Mouse (Mus musculus) kidney, postnatal 0 days (tissue): ENCODE data around the gene Kmt2d. TPM values are rescaled to one million over a fixed set of nuclear protein-coding genes. Genes with fewer than 3 reads are reported as not detected.

ENCODE experiments used
- ATAC-seq: fragments of 200-750 bp; cut with Nextera tagmentation; replicated peaks from 2 replicates; pipeline ENCODE4 v1.8.0; 2017; ENCODE audit warnings: low read depth, moderate number of reproducible peaks, moderate TSS enrichment, moderate library complexity; ENCODE audit not compliant: low FRiP score
- DNase-seq: peaks from one replicate; pipeline ENCODE4 v3.0.0-alpha.2; 2016; ENCODE audit warnings: low spot score
- H3K27ac ChIP-seq: fragments of 300-500 bp; sonication (generic); 2 replicates; pipeline ENCODE4 v1.5.1; 2014; ENCODE audit warnings: mild to moderate bottlenecking
- H3K27me3 ChIP-seq: fragments of 300-500 bp; sonication (generic); 2 replicates; pipeline ENCODE4 v1.6.1; 2014; ENCODE audit warnings: low read length, mixed read lengths; ENCODE audit not compliant: insufficient read depth
- H3K36me3 ChIP-seq: fragments of 300-500 bp; sonication (generic); 2 replicates; pipeline ENCODE4 v1.6.1; 2014; ENCODE audit warnings: low read length, mixed read lengths; ENCODE audit not compliant: insufficient read depth
- H3K4me1 ChIP-seq: fragments of 300-500 bp; sonication (generic); replicated peaks from 2 replicates; pipeline ENCODE4 v1.6.1; 2014; ENCODE audit warnings: antibody characterized with exemption, low read length, mixed read lengths; ENCODE audit not compliant: insufficient read depth
- H3K4me2 ChIP-seq: fragments of 300-500 bp; sonication (generic); 2 replicates; pipeline ENCODE4 v1.6.1; 2014; ENCODE audit warnings: mild to moderate bottlenecking, low read length, moderate library complexity, mixed read lengths
- H3K4me3 ChIP-seq: fragments of 300-500 bp; sonication (generic); replicated peaks from 2 replicates; pipeline ENCODE4 v1.5.1; 2014; ENCODE audit warnings: low read depth, low read length
- H3K9ac ChIP-seq: fragments of 300-500 bp; sonication (generic); 2 replicates; pipeline ENCODE4 v1.6.1; 2014; ENCODE audit warnings: low read depth, low read length
- H3K9me3 ChIP-seq: fragments of 300-500 bp; sonication (generic); replicated peaks from 2 replicates; pipeline ENCODE4 v1.6.1; 2016; ENCODE audit warnings: low read length, inconsistent platforms, mixed read lengths
- CTCF ChIP-seq: IDR thresholded peaks from 2 replicates; pipeline ENCODE4 v1.5.1; 2016; ENCODE audit warnings: antibody characterized with exemption, low read depth, mild to moderate bottlenecking, moderate library complexity
- whole genome bisulfite sequencing: fragments of 180-500 bp; shearing (Covaris S2); extraction: QIAGEN DNeasy Blood & Tissue Kit; methylation state at CpG from one replicate; pipeline ENCODE4 v1.1.7; 2014; 5-methylcytosine and 5-hydroxymethylcytosine counted together
- polyA plus RNA-seq: library from polyadenylated mRNA; unstranded; fragments of >200 nt; fragmentation: Nextera tagmentation; extraction: Ambion mirVana; gene quantifications from 2 replicates; pipeline ENCODE4 v1.2.1, GENCODE M21; 2015

Kmt2d gene
- polyA plus RNA-seq, 1 experiment from 2014 or later, result 6.4 TPM

DNA sequence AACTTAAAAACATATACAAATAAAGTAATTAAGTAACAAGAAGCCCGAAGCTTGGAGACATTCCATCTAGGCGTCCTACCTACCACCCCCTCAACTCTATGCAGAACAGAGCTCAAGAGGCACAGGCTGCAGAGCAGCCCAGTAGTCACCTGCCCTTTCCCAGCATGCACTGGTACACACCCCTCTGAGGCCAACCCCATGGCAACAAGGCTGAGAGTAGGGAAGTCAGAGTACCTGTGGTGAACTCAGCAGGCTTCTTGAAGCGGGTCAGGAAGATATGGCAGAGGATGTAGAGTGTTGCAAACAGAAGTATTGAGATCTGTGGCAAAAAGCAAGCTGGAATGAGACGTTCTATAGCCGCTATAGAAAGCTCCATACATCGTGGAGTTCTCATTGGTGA lies 43.9 kb upstream of the Kmt2d start:
- H3K27me3 ChIP-seq, result no peaks in the 10 kb centered on the region
- 91% methylated on average over 6 of the region's 6 CpGs for WGBS
- H3K4me3 ChIP-seq, result no peak overlapping the region
- ATAC-seq (no peak), DNase-seq (no peak)
- H3K4me2 ChIP-seq, result no peak overlapping the region
- H3K36me3 ChIP-seq, result peaks cover 33% of the 10 kb centered on the region
- H3K4me1 ChIP-seq, result peaks cover 8% of the 10 kb centered on the region; the same call in 1 of the 2 replicates
- no peak for TF ChIP-seq CTCF
- H3K9ac ChIP-seq, result no peak overlapping the region
- H3K9me3 ChIP-seq, result no peaks in the 10 kb centered on the region
- H3K27ac ChIP-seq, result no peak overlapping the region

DNA sequence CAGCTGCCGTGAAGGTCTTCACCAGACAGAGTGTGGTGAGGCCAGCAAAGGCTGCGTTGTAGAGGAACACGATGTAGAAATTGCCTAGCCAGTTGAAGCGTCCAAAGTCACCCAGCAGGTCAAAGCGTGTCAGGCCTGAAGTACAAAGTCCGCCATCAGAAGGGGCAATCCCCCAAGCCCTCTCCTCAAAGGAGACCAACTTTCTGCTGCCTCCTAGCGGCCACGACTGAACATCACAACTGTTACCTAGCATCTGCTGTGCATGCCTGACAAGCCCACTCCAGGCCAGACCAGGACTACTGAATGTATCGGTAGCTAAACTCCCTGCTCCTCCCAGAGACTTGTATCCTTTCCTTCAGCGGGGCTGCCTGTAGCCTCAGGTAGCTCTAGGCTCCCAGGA lies 33.7 kb upstream of the Kmt2d start:
- TF ChIP-seq CTCF, result peak; percentile 71
- Histone ChIP-seq H3K27ac (no peak overlapping the region), H3K4me2 (no peak overlapping the region), H3K9me3 (no peaks in the 10 kb centered on the region), H3K4me3 (no peak overlapping the region), H3K27me3 (no peaks in the 10 kb centered on the region), H3K9ac (no peak overlapping the region), H3K4me1 (no peaks in the 10 kb centered on the region), H3K36me3 (peaks cover 23% of the 10 kb centered on the region)
- 29% methylated on average over 10 of the region's 10 CpGs for WGBS
- 0 out of 2 replicates have a peak, but pooled peaks have one; percentile 27 for ATAC-seq
- DNase-seq, result peak; percentile 58

DNA sequence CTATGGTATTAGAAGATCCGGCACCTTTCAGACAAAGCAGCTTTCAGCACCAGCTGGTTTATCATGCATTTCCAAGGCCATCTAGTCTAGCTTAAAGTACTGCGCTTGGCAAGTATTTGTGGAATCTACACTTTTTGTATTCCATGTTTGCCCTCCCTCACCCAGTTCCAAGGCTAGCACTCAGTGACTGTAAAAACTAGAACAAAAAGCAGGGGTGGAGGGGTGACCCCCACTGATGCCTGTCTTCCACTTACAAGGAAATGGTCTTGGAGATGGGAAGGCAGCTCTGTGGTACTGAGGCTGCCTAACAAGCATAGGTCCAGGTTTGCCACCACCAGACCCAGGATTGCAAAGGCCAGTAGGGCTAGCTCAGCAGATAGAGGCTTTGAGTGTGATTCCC lies 31.6 kb upstream of the Kmt2d start:
- TF ChIP-seq CTCF, result no peak
- Histone ChIP-seq H3K27ac (no peak overlapping the region), H3K4me1 (peaks cover 10% of the 10 kb centered on the region), H3K4me3 (no peak overlapping the region), H3K9me3 (no peaks in the 10 kb centered on the region), H3K9ac (no peak overlapping the region), H3K36me3 (peaks cover 11% of the 10 kb centered on the region), H3K27me3 (peaks cover 14% of the 10 kb centered on the region; the same call in 1 of the 2 replicates), H3K4me2 (no peak overlapping the region)
- ATAC-seq (no peak), DNase-seq (no peak)
- 85% methylated on average over 2 of the region's 2 CpGs for WGBS

DNA sequence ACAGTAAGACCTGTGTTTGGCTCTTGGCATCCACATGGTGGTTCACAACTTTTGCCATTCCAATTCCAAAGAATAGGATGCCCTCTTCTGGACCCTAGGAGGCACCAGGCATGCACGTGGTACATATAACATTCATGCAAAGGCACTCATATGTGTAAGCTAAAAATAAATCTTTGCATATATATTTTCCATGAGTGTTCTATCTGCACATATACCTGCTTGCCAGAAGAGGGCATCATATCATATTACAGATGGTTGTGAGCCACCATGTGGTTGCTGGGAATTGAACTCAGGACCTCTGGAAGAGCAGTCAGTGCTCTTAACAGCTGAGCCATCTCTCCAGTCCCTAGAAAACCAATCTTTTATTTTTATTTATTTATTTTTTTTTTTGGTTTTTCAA lies 30.5 kb upstream of the Kmt2d start:
- Histone ChIP-seq H3K9me3 (no peaks in the 10 kb centered on the region), H3K9ac (no peak overlapping the region), H3K4me1 (peaks cover 10% of the 10 kb centered on the region), H3K4me3 (no peak overlapping the region), H3K4me2 (no peak overlapping the region), H3K27ac (no peak overlapping the region), H3K36me3 (peaks cover 11% of the 10 kb centered on the region), H3K27me3 (peaks cover 22% of the 10 kb centered on the region)
- WGBS, result 73% methylated on average over 1 of the region's 1 CpGs
- ATAC-seq, result no peak
- TF ChIP-seq CTCF, result peak; percentile 30
- DNase-seq, result no peak

DNA sequence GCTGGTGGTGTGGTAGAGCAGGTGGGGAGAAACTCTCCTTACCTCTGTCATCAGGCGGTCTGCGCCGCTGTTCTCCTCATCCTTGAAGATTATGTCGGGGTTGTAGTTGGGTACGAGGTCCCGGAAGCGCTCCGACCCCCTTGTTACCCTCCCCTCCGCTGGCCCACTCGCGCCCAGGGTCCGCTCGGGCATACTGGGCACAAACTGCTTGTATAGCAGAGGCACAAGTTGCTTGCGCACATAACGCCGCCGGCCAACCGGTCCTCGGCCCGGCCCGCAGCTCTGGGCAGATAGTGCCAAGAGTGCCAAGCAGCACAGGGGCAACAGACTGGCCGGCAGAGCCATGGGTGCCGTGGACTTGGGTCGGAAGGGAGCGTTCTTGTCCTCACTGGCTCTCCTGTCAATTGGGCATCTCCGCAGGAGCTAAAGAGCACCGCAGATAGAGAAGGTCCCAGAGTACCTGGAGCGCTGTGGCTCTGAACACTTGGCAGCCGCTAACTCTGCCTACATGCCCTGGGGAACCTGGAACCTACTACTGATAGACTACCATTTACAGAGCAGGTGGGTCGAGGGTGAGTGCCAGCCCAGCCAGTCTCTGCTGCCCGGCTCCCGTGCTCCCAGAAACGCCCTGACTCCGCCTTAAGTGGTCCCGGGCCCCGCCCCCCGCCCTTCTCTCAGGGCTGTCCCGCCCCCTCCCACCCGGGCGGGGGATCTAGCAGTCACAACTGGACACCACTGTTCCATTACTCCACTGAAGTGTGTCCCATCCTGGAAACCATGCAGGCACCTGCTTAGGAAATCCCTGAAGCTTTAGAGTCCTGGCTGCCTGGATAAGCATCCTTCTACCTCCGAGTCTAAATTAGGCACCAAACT lies 27.2 kb upstream of the Kmt2d start, which contains the start of gene Dhh:
Gene Dhh, minus strand, starts transcription at position 613 of the 873 bp plus-strand sequence.
- H3K9me3 ChIP-seq, result no peaks in the 10 kb centered on the region
- H3K27ac ChIP-seq, result no peak within 1 kb of the TSS
- TF ChIP-seq CTCF, result no peak
- ATAC-seq (no peak), DNase-seq (peak; percentile 52)
- peak within 1 kb of the TSS; percentile 28 for H3K4me3 ChIP-seq
- H3K4me2 ChIP-seq, result peak within 1 kb of the TSS; percentile 50
- H3K4me1 ChIP-seq, result peaks cover 33% of the 10 kb centered on the region
- peaks cover 39% of the 10 kb centered on the region for H3K27me3 ChIP-seq
- 0 out of 2 replicates have a peak within 1 kb of the TSS, but pooled peaks have one; percentile 14 for H3K9ac ChIP-seq
- peaks cover under 1% of the 10 kb centered on the region; the same call in 1 of the 2 replicates for H3K36me3 ChIP-seq
- WGBS, result 1% methylated on average over 41 of the region's 41 CpGs

DNA sequence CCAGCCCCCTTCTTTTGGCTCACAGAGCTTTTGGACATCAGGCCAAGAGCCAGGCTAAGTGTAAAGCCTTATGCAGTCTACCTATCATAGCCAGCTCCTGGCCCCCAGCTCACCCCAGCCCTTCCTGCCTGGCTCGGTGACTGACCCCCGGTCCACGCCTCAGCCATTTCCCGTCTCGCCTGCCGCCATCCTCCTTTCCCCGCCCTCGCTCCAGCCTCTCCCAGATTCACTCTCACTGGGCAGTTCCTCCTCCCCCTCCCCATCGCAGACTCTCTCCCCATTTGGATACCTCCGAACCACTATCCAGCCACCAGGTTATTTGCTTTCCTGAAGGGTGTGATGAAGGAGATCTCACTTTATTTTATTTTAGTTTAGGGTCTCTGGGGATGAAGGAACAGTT lies 26.5 kb upstream of the Kmt2d start:
- peak; percentile 38 for DNase-seq
- Histone ChIP-seq H3K27me3 (peaks cover 42% of the 10 kb centered on the region), H3K9me3 (no peaks in the 10 kb centered on the region)

More for the DNA sequence above, 26.5 kb upstream of the Kmt2d start:
- 5% methylated on average over 10 of the region's 10 CpGs for WGBS
- Histone ChIP-seq H3K4me1 (peaks cover 33% of the 10 kb centered on the region), H3K9ac (no peak overlapping the region), H3K27ac (no peak overlapping the region), H3K4me3 (no peak overlapping the region; the same call in 1 of the 2 replicates), H3K36me3 (no peaks in the 10 kb centered on the region), H3K4me2 (peak overlapping the region; percentile 50)
- no peak for ATAC-seq
- no peak for TF ChIP-seq CTCF
